Mouse (Mus musculus): Measurements from ENCODE around the gene Ptprs. TPM values are rescaled to one million over a fixed set of nuclear protein-coding genes. Genes with fewer than 3 reads are reported as not detected.

Ptprs gene
- polyA plus RNA-seq, 1 experiment from 2014 or later = 58.1 TPM

GRCm38 (mm10) chr17:56510970-56511706, 34.9 kb upstream of the Ptprs start:
- Histone ChIP-seq H3K27me3 (ENCODE audit: control insufficient read depth, insufficient read depth, low read length) (peaks cover 67% of the 10 kb centered on the region), H3K9me3 (replicated peaks; ENCODE audit: control insufficient read depth, low read length) (peaks cover 4% of the 10 kb centered on the region; the same call in 1 of the 2 replicates), H3K36me3 (ENCODE audit: control insufficient read depth, insufficient read depth, low read length) (no peaks in the 10 kb centered on the region), H3K9ac (ENCODE audit: low read depth, low read length) (no peak overlapping the region), H3K27ac (ENCODE audit: low read depth, low read length) (no peak overlapping the region), H3K4me1 (ENCODE audit: control insufficient read depth, insufficient read depth, low read length) (peaks cover 6% of the 10 kb centered on the region), H3K4me3 (ENCODE audit: low read depth, low read length) (peak overlapping the region; percentile 33), H3K4me2 (peak overlapping the region; percentile 46)
- 10% methylated on average over 60 of the region's 60 CpGs for WGBS (ENCODE audit: insufficient replicate concordance)
- ATAC-seq (replicated peaks; ENCODE audit: insufficient number of reproducible peaks, low FRiP score, low TSS enrichment) = no peak

DNA sequence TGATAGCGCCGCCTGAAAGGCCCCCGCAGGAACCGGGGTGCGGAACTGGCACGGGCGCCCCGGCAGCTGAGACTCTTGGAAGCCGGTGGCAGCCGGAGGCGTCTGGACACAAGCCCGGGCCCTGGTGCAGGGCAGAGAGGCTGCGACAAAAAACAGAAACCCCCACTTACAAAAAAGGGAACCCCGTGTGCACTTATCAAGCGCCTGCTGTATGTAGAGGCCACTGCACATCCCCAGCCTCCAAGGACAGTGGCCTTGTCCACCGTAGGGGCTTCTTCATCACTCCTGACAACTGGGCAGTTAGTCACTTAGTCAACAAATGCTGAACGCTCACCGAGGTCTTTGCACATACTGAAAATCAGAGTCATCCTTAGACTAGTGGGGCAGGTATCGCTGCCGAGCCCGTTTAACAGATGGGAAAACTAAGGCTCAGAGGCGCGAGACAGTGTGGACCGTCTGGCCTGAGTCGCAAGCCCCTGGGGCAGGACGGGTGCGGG, 34.2 kb upstream of the Ptprs start:
- Histone ChIP-seq H3K27me3 (ENCODE audit: control insufficient read depth, insufficient read depth, low read length) (peaks cover 62% of the 10 kb centered on the region), H3K4me2 (no peak overlapping the region; the same call in 1 of the 2 replicates), H3K9me3 (replicated peaks; ENCODE audit: control insufficient read depth, low read length) (peaks cover 4% of the 10 kb centered on the region; the same call in 1 of the 2 replicates), H3K27ac (ENCODE audit: low read depth, low read length) (no peak overlapping the region), H3K9ac (ENCODE audit: low read depth, low read length) (no peak overlapping the region), H3K4me3 (ENCODE audit: low read depth, low read length) (peak overlapping the region; percentile 10; the same call in 1 of the 2 replicates), H3K4me1 (ENCODE audit: control insufficient read depth, insufficient read depth, low read length) (peaks cover 3% of the 10 kb centered on the region), H3K36me3 (ENCODE audit: control insufficient read depth, insufficient read depth, low read length) (no peaks in the 10 kb centered on the region)
- 20% methylated on average over 27 of the region's 27 CpGs for WGBS (ENCODE audit: insufficient replicate concordance)
- no peak for ATAC-seq (replicated peaks; ENCODE audit: insufficient number of reproducible peaks, low FRiP score, low TSS enrichment)

- Histone ChIP-seq H3K27me3 (ENCODE audit: control insufficient read depth, insufficient read depth, low read length) (peaks cover 56% of the 10 kb centered on the region), H3K4me2 (peak overlapping the region; percentile 14; the same call in 1 of the 2 replicates), H3K4me3 (ENCODE audit: low read depth, low read length) (0 out of 2 replicates have a peak overlapping the region, but pooled peaks have one; percentile 10), H3K9me3 (replicated peaks; ENCODE audit: control insufficient read depth, low read length) (peaks cover 4% of the 10 kb centered on the region; the same call in 1 of the 2 replicates), H3K36me3 (ENCODE audit: control insufficient read depth, insufficient read depth, low read length) (no peaks in the 10 kb centered on the region), H3K9ac (ENCODE audit: low read depth, low read length) (no peak overlapping the region), H3K27ac (ENCODE audit: low read depth, low read length) (no peak overlapping the region), H3K4me1 (ENCODE audit: control insufficient read depth, insufficient read depth, low read length) (peaks cover 3% of the 10 kb centered on the region; the same call in 1 of the 2 replicates)
- no peak for ATAC-seq (replicated peaks; ENCODE audit: insufficient number of reproducible peaks, low FRiP score, low TSS enrichment)
- 6% methylated on average over 34 of the region's 37 CpGs for WGBS (ENCODE audit: insufficient replicate concordance)
Measured at GRCm38 (mm10) chr17:56509707-56510472, 33.6 kb upstream of the Ptprs start.

- Histone ChIP-seq H3K4me3 (ENCODE audit: low read depth, low read length) (no peak overlapping the region), H3K27me3 (ENCODE audit: control insufficient read depth, insufficient read depth, low read length) (peaks cover 55% of the 10 kb centered on the region), H3K4me1 (ENCODE audit: control insufficient read depth, insufficient read depth, low read length) (peaks cover 3% of the 10 kb centered on the region; the same call in 1 of the 2 replicates), H3K9ac (ENCODE audit: low read depth, low read length) (no peak overlapping the region), H3K36me3 (ENCODE audit: control insufficient read depth, insufficient read depth, low read length) (no peaks in the 10 kb centered on the region), H3K4me2 (no peak overlapping the region), H3K27ac (ENCODE audit: low read depth, low read length) (no peak overlapping the region), H3K9me3 (replicated peaks; ENCODE audit: control insufficient read depth, low read length) (peaks cover 4% of the 10 kb centered on the region; the same call in 1 of the 2 replicates)
- WGBS (ENCODE audit: insufficient replicate concordance) = 43% methylated on average over 10 of the region's 10 CpGs
- ATAC-seq (replicated peaks; ENCODE audit: insufficient number of reproducible peaks, low FRiP score, low TSS enrichment) = no peak
Measured at GRCm38 (mm10) chr17:56509021-56509640, 32.8 kb upstream of the Ptprs start.

- Histone ChIP-seq H3K9ac (ENCODE audit: low read depth, low read length) (peak overlapping the region; percentile 74), H3K27ac (ENCODE audit: low read depth, low read length) (peak overlapping the region; percentile 77), H3K4me2 (peak overlapping the region; percentile 83), H3K36me3 (ENCODE audit: control insufficient read depth, insufficient read depth, low read length) (no peaks in the 10 kb centered on the region), H3K9me3 (replicated peaks; ENCODE audit: control insufficient read depth, low read length) (peaks cover 4% of the 10 kb centered on the region; the same call in 1 of the 2 replicates), H3K4me3 (ENCODE audit: low read depth, low read length) (peak overlapping the region; percentile 46), H3K27me3 (ENCODE audit: control insufficient read depth, insufficient read depth, low read length) (peaks cover 41% of the 10 kb centered on the region), H3K4me1 (ENCODE audit: control insufficient read depth, insufficient read depth, low read length) (peaks cover 3% of the 10 kb centered on the region; the same call in 1 of the 2 replicates)
- peak; percentile 89 for ATAC-seq (replicated peaks; ENCODE audit: insufficient number of reproducible peaks, low FRiP score, low TSS enrichment)
- WGBS (ENCODE audit: insufficient replicate concordance) = under 1% methylated on average over 42 of the region's 42 CpGs
Measured at GRCm38 (mm10) chr17:56507161-56508068, 31.1 kb upstream of the Ptprs start.

DNA sequence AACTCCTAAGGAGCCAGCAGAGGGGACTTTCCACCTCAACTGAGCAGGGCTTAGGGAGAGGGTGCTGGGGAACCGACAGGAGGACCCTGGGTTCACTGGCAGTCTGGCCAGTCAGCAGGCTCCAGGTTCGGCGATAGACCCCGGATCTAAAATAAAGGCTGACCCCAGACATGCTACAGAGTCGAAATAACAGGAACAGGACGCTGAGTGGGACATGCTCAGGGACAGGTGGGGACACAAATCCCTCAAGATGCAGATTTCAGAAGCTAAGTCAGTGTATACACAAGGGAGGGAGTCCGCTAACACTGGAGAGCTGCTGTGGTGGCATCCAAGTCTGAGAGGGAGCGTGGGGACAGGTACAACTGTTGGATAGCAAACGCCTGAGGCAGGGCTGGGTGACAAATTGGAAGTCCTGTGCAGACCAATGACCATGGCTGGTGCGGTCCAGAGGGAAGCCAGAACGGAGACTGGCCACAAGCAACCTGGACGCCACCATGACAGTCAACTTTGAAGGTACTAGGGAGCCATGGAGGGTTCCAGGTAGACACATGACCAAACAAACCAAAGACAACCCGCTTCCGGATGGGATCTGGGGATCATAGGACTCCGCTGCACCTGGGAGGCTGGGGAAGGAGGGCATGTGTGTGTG, 30.3 kb upstream of the Ptprs start:
- peak overlapping the region; percentile 46 for H3K4me3 ChIP-seq (ENCODE audit: low read depth, low read length)
- H3K4me2 ChIP-seq = peak overlapping the region; percentile 83
- 49% methylated on average over 15 of the region's 15 CpGs for WGBS (ENCODE audit: insufficient replicate concordance)
- H3K9me3 ChIP-seq (replicated peaks; ENCODE audit: control insufficient read depth, low read length) = no peaks in the 10 kb centered on the region
- H3K4me1 ChIP-seq (ENCODE audit: control insufficient read depth, insufficient read depth, low read length) = peaks cover 3% of the 10 kb centered on the region; the same call in 1 of the 2 replicates
- no peak overlapping the region for H3K27ac ChIP-seq (ENCODE audit: low read depth, low read length)
- H3K36me3 ChIP-seq (ENCODE audit: control insufficient read depth, insufficient read depth, low read length) = no peaks in the 10 kb centered on the region
- peaks cover 32% of the 10 kb centered on the region for H3K27me3 ChIP-seq (ENCODE audit: control insufficient read depth, insufficient read depth, low read length)
- ATAC-seq (replicated peaks; ENCODE audit: insufficient number of reproducible peaks, low FRiP score, low TSS enrichment) = no peak
- H3K9ac ChIP-seq (ENCODE audit: low read depth, low read length) = peak overlapping the region; percentile 74

GRCm38 (mm10) chr17:56505401-56505800, 29.1 kb upstream of the Ptprs start:
- Histone ChIP-seq H3K4me2 (no peak overlapping the region), H3K36me3 (ENCODE audit: control insufficient read depth, insufficient read depth, low read length) (no peaks in the 10 kb centered on the region), H3K4me1 (ENCODE audit: control insufficient read depth, insufficient read depth, low read length) (peaks cover 3% of the 10 kb centered on the region; the same call in 1 of the 2 replicates), H3K9ac (ENCODE audit: low read depth, low read length) (no peak overlapping the region), H3K27me3 (ENCODE audit: control insufficient read depth, insufficient read depth, low read length) (peaks cover 21% of the 10 kb centered on the region), H3K27ac (ENCODE audit: low read depth, low read length) (no peak overlapping the region), H3K9me3 (replicated peaks; ENCODE audit: control insufficient read depth, low read length) (no peaks in the 10 kb centered on the region), H3K4me3 (ENCODE audit: low read depth, low read length) (no peak overlapping the region)
- no peak for ATAC-seq (replicated peaks; ENCODE audit: insufficient number of reproducible peaks, low FRiP score, low TSS enrichment)
- 74% methylated on average over 10 of the region's 10 CpGs for WGBS (ENCODE audit: insufficient replicate concordance)

Data from heart, embryonic 11.5 days (tissue).